Mouse (Mus musculus) v-Abl transformed pro-B cells (cell line): Measurements from ENCODE around the gene Cdk17.

ENCODE experiments used
- in situ Hi-C, 2 experiments: fragments of 400-800 bp; cut with MboI; formaldehyde crosslinking; loops; one replicate each; pipeline ENCODE4 v1.15.1; 2025; ENCODE audit not compliant: unreplicated experiment in 2 of 2

Gene Cdk17

GRCm38 (mm10) chr10:93301831-93302230, 141.2 kb downstream of the Cdk17 start:
- in situ Hi-C loops: no loop called here

- in situ Hi-C loops: no loop called here
Observed at GRCm38 (mm10) chr10:93303231-93303630, 142.6 kb downstream of the Cdk17 start.

GRCm38 (mm10) chr10:93305946-93306345, 145.3 kb downstream of the Cdk17 start:
- in situ Hi-C loops: no loop called here

- in situ Hi-C loops: no loop called here
Observed at GRCm38 (mm10) chr10:93306367-93306766, 145.7 kb downstream of the Cdk17 start.

- in situ Hi-C loops: no loop called here
Observed at GRCm38 (mm10) chr10:93309131-93309933, 148.7 kb downstream of the Cdk17 start.

GRCm38 (mm10) chr10:93309934-93310621, 149.4 kb downstream of the Cdk17 start:
- in situ Hi-C loops: no loop called here

- in situ Hi-C loops: no loop called here
Observed at GRCm38 (mm10) chr10:93310721-93311411, 150.2 kb downstream of the Cdk17 start, which contains the start of gene Elk3. Elk3 (minus strand) TSS chr10:93311135.

GRCm38 (mm10) chr10:93311576-93311975, 150.9 kb downstream of the Cdk17 start:
- in situ Hi-C loops: no loop called here
